Mouse (Mus musculus) fibroblast of lung, adult 2 months (primary cell): ENCODE data around the gene Gm7075.
"Not testable (repeated sequence)": the region's sequence is repeated elsewhere in the genome, so short reads cannot be mapped to it uniquely, and the experiment has no call there.

ENCODE experiments used
- DNase-seq: peaks from one replicate; pipeline ENCODE4 v3.0.0-alpha.2; 2011; ENCODE audit warnings: low read depth

Gm7075 gene

DNA sequence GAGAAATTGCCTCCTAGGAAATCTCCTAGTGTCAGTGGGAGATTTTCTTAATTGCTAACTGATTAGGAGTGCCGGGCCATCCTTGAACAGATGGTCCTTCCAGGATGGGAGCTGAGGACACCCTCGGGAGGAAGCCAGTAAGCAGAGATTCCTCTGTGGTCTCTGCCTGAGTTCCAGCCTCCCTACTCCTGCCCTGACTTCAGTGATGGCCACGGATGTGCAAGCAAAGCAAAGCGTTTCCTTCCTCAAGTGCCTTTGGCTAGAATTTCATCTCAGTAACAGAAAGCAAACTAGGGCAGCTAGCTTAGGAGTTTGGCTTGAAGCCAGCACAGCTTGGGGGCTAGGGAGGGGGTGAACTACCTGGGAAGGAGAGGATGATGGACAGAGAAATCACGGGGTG, 4.5 kb downstream of the Gm7075 start:
- DNase-seq: no peak

DNA sequence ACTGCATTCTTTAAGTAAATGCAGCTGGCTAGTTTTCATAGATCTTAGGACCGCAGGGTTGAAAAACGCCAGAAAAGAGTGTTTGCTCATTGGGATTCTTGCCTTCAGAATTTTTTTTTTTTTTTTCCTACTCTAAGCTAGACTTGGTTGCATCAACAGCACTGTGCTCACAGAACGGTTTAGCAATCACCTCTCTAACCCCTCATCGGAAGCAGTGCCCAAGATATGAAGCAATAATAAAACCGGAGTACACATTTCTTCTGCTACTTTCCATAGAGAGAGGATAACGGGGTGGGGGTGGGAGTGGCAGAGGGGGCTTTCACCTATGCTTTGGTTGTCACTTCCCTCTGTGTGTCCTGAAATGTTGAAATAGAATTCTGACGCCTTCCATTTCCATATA, 5.7 kb downstream of the Gm7075 start:
- DNase-seq: no peak

- no peak for DNase-seq
Observed at GRCm38 (mm10) chr10:63415287-63415686, 6.3 kb downstream of the Gm7075 start.

GRCm38 (mm10) chr10:63412756-63413155, 8.8 kb downstream of the Gm7075 start:
- DNase-seq: no peak

DNA sequence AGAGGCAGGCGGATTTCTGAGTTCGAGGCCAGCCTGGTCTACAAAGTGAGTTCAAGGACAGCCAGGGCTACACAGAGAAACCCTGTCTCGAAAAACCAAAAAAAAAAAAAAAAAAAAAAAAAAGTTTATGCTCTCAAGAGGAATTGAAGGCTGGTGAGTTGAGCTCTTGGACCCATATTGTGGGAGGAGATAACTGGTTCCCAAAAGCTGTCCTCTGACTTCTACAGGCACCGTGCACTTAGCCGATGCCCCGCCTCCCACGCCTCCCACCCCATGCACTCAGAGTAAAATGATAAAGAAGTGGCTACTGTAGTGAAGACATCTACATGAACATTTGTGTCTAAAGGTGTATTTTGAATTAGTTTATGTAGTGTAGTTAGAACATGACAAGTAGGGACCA, 9.9 kb downstream of the Gm7075 start:
- DNase-seq: not testable (repeated sequence)

DNA sequence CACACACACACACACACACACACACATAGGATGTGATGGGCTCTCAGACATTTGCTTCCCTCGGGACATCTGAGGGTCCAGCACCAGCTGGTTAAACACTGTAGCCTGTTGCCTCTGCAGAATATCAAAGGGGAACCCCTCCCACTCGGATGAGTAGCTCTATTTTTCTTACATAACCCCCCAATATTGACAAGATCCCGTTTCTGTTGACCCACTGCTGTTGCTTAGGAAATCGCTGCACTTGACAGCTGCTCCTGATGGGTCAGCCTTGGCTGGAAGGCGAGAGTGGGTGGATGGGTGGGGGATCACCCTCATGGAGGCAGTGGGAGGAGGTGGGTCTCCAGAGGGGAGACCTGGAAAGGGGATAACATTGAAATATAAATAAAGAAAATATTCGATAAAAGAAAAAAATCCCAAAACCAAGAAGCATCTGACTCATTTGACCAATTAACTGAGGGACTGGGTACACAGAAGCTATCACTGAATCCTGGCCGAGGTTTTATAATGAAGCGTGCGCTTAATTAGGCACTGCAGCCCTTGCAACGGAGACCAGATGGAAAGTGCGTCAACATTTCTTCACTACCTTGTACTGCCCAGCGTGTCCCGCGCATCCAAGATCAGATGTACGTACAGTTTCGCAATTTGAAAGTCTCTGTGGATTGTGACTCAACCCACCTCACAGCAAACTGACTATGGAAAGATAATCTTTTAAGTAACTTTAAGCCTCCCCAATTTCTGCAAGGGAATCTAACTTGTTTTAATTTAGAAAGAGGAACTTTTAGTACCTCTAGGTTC, 11.2 kb downstream of the Gm7075 start:
- DNase-seq: no peak

DNA sequence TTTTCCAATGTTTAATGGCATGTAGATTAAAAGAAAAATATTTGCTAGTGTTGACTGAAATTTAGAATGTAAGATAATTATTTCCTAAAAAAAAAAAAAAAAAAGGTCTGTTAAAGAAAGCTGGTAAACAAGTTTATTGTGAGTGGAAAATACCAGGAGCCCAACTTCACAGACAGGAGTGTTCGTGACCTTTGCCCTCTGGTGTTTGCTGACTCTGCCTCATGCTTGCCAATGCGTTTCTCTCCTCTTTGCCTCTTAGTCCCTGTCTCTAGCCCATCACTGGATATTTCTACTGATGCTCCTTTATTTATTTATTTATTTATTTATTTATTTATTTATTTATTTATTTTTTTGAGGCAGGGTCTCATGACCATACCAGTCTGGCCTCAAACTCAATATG, 18.0 kb downstream of the Gm7075 start:
- DNase-seq: no peak

DNA sequence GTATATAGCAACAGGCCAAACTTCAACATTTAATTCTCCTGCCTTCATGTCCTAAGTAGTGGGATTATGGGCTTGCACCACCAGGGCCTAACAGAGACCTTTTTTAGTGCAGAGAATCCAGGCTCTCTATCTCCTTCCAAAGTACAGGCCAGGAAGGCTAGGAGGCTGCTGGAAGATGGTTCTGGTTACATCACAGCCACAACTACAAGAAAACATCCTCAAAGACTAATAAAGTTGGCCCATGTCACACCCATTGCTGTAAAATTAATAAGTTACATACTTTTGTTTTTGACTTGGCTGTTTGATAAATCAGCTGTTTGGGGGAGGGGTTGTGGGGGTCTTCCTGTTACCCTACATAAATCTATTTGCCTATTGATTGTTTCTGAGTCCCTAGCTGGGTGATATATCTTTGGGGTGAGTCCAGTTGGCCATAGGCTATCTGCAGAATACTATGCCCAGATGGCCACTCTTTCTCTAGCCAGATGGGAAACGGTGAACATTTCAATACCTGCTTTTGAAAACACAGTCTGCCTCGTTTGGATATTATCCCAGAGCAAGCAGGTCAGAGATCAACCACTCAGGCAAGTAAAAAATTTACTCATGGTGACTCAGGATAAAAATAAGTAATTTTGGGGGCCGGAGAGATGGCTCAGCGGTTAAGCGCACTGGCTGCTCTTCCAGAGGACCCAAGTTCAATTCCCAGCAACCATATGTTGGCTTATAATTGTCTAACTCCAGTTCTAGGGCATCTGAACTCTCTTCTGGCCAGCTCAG, 18.7 kb downstream of the Gm7075 start:
- DNase-seq: no peak

DNA sequence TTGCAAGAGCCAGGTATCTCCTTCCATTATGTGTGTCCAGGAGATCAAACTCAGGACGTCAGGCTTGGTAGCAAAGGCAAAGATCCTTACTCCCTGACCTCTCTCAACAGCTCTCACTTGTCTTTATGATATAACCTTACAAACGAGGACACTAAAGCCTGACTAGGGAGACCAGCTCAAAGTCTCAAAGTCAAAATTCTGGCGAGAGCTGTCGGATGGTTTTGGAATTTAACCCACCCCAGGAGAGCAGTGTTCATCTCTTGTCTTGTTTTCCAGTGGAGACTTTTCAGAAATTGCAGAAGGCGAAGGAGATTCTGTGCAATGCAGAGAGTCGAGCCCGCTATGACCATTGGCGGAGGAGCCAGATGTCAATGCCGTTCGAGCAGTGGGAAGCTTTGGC, 24.6 kb downstream of the Gm7075 start:
- no peak for DNase-seq

DNA sequence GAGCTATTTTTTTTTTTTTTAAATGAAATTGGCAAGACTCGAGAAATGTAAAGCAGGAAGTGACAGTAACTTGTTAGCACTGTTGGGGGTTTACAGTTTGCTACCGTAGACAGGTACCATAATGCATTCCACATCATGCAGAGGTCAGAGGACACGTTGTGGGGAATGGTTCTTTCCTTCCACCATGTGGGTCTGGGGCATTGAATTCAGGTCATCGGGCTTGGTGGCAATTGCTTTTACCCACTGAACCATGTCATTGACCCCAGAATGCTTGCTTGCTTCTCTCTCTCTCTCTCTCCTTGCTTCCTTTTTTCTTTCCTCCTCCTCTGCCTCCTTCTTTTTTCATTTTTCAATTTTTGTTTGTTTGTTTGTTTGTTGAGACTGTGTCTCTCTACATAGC, 32.6 kb downstream of the Gm7075 start:
- DNase-seq: no peak

DNA sequence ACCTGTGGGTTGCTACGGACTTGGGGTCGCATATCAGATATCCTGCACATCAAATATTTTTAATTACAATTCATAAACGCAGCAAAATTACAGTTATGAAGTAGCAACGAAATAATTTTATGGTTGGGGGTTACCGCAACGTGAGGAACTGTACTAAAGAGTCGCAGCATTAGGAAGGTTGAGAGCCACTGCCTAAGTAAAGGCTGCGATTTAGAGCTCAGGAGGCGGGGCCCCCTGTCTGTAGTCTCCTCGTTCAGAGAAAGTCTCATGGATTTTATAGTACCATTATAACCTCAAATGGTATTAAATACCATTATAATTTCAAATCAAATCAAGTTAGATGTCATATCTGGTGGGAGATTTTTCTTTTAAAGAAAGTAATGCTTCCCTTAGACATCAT, 34.6 kb downstream of the Gm7075 start:
- DNase-seq: no peak

DNA sequence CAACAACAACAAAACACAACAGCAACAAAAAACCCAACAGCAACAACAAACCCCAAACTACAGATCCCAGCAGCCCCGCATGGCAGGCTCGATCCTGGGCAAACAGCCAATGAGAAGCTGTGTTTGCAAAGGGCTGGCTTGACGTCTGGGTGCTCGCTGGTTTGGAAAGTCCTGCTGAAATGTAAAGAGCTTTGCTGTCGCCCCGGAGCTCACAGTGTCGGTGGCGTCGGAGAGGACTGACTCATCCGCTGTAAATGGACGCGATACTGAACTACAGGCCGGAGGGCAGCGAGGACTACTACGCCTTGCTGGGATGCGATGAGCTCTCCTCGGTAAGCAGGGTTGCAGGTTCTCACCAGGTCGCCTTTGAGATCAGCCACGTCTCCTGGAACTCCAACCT, 35.1 kb downstream of the Gm7075 start:
- DNase-seq: peak; percentile 21

- not testable (repeated sequence) for DNase-seq
Observed at GRCm38 (mm10) chr10:63385897-63386296, 35.7 kb downstream of the Gm7075 start.

GRCm38 (mm10) chr10:63382372-63383279, 39.0 kb downstream of the Gm7075 start, which contains the start of gene Dnajc12:
Gene Dnajc12, plus strand, starts transcription at chr10:63382443.
- peak; percentile 91 for DNase-seq

GRCm38 (mm10) chr10:63381498-63382280, 39.9 kb downstream of the Gm7075 start, which contains the start of gene Sirt1:
Gene Sirt1, minus strand, starts transcription at chr10:63381704.
- DNase-seq: no peak

- no peak for DNase-seq
Observed at GRCm38 (mm10) chr10:63378948-63379680, 42.5 kb downstream of the Gm7075 start.

GRCm38 (mm10) chr10:63377468-63377867, 44.1 kb downstream of the Gm7075 start:
- peak; percentile 34 for DNase-seq

- DNase-seq: no peak
Observed at GRCm38 (mm10) chr10:63376303-63376702, 45.3 kb downstream of the Gm7075 start.
